Mouse (Mus musculus): ENCODE measurements around the gene Atxn3. TPM values are rescaled to one million over a fixed set of nuclear protein-coding genes. Genes with fewer than 3 reads are reported as not detected.
A peak's percentile ranks its signal among the peaks of the same experiment; 100 is the strongest.

Atxn3 gene
- 6.3 and 10.6 TPM in 2 replicates for polyA plus RNA-seq (2012; ENCODE audit: insufficient read depth, insufficient read length, missing spikeins)

DNA sequence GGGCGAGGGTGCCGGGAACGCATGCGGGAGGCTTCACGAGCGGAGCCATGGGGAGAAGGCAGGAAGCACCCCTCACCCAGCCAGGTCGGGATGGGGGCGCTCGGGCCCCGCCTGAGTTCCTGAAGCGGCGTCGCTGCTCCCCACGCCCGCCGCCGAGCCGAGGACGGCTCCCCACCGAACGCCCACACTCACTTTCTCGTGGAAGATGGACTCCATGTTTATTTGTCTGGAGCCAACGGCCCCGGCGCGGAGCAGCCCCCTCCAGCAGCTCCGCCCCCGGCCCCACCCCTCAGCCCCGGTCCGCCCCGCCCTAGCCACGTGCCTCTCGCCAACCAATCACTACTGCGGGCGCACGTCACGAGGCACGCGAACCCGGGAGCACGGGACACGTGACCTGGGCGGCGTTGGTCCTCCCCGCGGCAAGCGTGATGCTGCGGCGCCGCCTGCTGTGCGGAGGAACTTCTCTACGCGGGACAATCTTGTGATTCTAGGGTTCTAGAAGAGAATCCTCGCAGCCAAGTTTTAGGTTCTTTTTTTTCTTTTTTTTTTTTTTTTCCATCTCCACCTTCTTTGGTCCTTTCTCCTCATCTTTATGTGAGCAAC lies at the start of gene Atxn3:
Gene Atxn3, minus strand, starts transcription at position 305 of the 603 bp plus-strand sequence.
- no peaks in the 10 kb centered on the region for H3K4me1 ChIP-seq (ENCODE audit: control insufficient read depth, insufficient read depth, insufficient read length, low read length)
- H3K4me3 ChIP-seq (ENCODE audit: insufficient read depth, low read depth, low read length): peak within 1 kb of the TSS; percentile 95
- H3K27ac ChIP-seq (replicated peaks; ENCODE audit: low read depth, low read length): peak within 1 kb of the TSS; percentile 71

DNA sequence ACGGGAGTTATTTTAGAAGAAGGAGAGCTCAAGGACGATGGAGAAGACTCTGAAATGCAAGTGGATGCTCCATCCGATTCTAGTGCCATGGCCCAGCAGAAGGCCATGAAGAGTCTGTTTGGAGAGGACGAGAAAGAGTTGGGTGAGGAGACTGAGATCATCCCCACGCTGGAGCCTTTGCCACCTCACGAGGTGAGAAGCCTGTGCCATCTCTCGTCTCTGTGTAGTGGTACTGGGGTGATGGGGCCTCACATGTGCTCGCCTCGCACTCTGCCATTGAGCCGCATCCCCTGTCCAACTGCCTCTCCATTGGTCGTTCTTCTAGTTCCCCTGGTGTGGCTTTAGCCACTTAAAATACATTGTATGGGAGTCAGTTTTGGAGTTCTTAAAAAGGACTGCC lies 42.7 kb upstream of the Atxn3 start:
- H3K4me1 ChIP-seq (ENCODE audit: control insufficient read depth, insufficient read depth, insufficient read length, low read length): no peaks in the 10 kb centered on the region
- no peak overlapping the region for H3K4me3 ChIP-seq (ENCODE audit: insufficient read depth, low read depth, low read length)

GRCm38 (mm10) chr12:101998929-101999328 lies 40.9 kb upstream of the Atxn3 start:
- no peak overlapping the region for H3K4me3 ChIP-seq (ENCODE audit: insufficient read depth, low read depth, low read length)
- H3K4me1 ChIP-seq (ENCODE audit: control insufficient read depth, insufficient read depth, insufficient read length, low read length): no peaks in the 10 kb centered on the region
- H3K27ac ChIP-seq (replicated peaks; ENCODE audit: low read depth, low read length): no peak overlapping the region

More for the DNA sequence above, 42.7 kb upstream of the Atxn3 start:
- H3K27ac ChIP-seq (replicated peaks; ENCODE audit: low read depth, low read length): no peak overlapping the region

GRCm38 (mm10) chr12:101994576-101995467 lies 36.8 kb upstream of the Atxn3 start:
- H3K27ac ChIP-seq (replicated peaks; ENCODE audit: low read depth, low read length): no peak overlapping the region
- no peaks in the 10 kb centered on the region for H3K4me1 ChIP-seq (ENCODE audit: control insufficient read depth, insufficient read depth, insufficient read length, low read length)
- H3K4me3 ChIP-seq (ENCODE audit: insufficient read depth, low read depth, low read length): no peak overlapping the region

DNA sequence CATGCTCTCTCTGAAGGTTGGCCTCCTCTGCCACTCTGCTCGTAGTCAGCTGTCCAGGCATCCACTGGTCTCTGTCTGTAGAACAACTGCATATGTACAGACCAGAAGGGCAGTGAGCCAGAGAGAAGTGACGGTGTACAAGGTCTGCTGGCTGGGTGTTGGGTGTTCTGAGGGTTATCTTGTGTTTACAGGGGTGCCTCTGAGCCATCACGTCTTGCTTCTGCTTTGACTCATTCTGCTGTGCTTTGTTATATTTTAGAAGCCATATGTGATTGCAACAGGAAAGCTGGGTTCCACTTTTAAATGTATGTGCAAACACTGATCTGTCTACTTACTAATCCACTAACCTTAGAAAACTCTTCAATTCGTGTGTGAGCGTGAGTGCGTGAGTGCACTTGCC lies 29.6 kb upstream of the Atxn3 start:
- Histone ChIP-seq H3K4me1 (ENCODE audit: control insufficient read depth, insufficient read depth, insufficient read length, low read length) (no peaks in the 10 kb centered on the region), H3K27ac (replicated peaks; ENCODE audit: low read depth, low read length) (no peak overlapping the region), H3K4me3 (ENCODE audit: insufficient read depth, low read depth, low read length) (no peak overlapping the region)

GRCm38 (mm10) chr12:101985110-101985509 lies 27.1 kb upstream of the Atxn3 start:
- no peak overlapping the region for H3K27ac ChIP-seq (replicated peaks; ENCODE audit: low read depth, low read length)
- H3K4me3 ChIP-seq (ENCODE audit: insufficient read depth, low read depth, low read length): no peak overlapping the region
- H3K4me1 ChIP-seq (ENCODE audit: control insufficient read depth, insufficient read depth, insufficient read length, low read length): no peaks in the 10 kb centered on the region

GRCm38 (mm10) chr12:101982977-101983376 lies 24.9 kb upstream of the Atxn3 start:
- no peak overlapping the region for H3K27ac ChIP-seq (replicated peaks; ENCODE audit: low read depth, low read length)
- H3K4me3 ChIP-seq (ENCODE audit: insufficient read depth, low read depth, low read length): no peak overlapping the region
- no peaks in the 10 kb centered on the region for H3K4me1 ChIP-seq (ENCODE audit: control insufficient read depth, insufficient read depth, insufficient read length, low read length)

- peaks cover 11% of the 10 kb centered on the region; the same call in 1 of the 2 replicates for H3K4me1 ChIP-seq (ENCODE audit: control insufficient read depth, insufficient read depth, insufficient read length, low read length)
- H3K27ac ChIP-seq (replicated peaks; ENCODE audit: low read depth, low read length): no peak overlapping the region
- no peak overlapping the region for H3K4me3 ChIP-seq (ENCODE audit: insufficient read depth, low read depth, low read length)
These were observed 23.5 kb upstream of the Atxn3 start for GRCm38 (mm10) chr12:101981559-101981958.

DNA sequence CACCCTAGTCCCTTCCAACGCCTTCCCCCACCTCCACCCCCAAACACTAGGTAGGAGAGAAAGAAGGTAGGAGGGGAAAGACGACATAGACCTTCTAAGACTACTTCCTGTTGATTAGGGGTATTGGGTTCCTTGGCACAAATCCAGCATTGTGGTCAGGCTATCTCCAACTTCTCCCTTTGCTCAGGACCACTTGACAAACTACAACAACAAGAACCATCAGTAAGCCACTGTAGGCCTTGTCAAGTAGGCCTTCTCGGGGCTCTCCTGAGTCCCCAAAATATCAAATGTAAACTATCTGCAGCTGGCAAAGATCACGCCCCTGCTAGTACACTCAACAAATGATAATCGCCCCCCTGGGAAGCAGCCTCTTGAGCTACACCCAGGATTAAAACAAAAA lies 22.2 kb upstream of the Atxn3 start:
- Histone ChIP-seq H3K27ac (replicated peaks; ENCODE audit: low read depth, low read length) (no peak overlapping the region), H3K4me1 (ENCODE audit: control insufficient read depth, insufficient read depth, insufficient read length, low read length) (peaks cover 11% of the 10 kb centered on the region; the same call in 1 of the 2 replicates), H3K4me3 (ENCODE audit: insufficient read depth, low read depth, low read length) (no peak overlapping the region)

GRCm38 (mm10) chr12:101979213-101979750 lies 21.2 kb upstream of the Atxn3 start:
- Histone ChIP-seq H3K4me1 (ENCODE audit: control insufficient read depth, insufficient read depth, insufficient read length, low read length) (peaks cover 11% of the 10 kb centered on the region; the same call in 1 of the 2 replicates), H3K4me3 (ENCODE audit: insufficient read depth, low read depth, low read length) (no peak overlapping the region), H3K27ac (replicated peaks; ENCODE audit: low read depth, low read length) (no peak overlapping the region)

DNA sequence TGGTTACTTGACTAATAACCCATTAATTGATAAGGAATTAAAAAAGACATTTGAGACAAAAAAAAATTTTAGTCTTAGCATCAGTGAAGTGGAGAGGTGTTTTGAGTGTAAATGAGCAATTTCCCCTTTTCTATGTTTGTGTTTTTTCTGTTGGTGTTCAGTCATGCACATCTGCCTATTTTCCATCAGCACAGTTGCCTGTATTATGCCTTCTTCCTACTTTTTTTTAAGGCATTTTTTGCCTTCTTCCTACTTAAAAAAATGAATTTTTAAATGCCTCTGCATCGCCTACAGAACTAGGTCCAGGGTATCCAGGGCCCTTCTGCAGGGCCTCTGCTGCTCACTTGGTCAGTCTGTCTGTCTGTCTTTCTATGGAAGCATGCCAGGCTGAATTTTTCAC lies 20.5 kb upstream of the Atxn3 start:
- Histone ChIP-seq H3K4me1 (ENCODE audit: control insufficient read depth, insufficient read depth, insufficient read length, low read length) (peaks cover 11% of the 10 kb centered on the region; the same call in 1 of the 2 replicates), H3K27ac (replicated peaks; ENCODE audit: low read depth, low read length) (no peak overlapping the region), H3K4me3 (ENCODE audit: insufficient read depth, low read depth, low read length) (no peak overlapping the region)

- Histone ChIP-seq H3K27ac (replicated peaks; ENCODE audit: low read depth, low read length) (no peak overlapping the region), H3K4me3 (ENCODE audit: insufficient read depth, low read depth, low read length) (no peak overlapping the region), H3K4me1 (ENCODE audit: control insufficient read depth, insufficient read depth, insufficient read length, low read length) (peaks cover 11% of the 10 kb centered on the region; the same call in 1 of the 2 replicates)
These were observed 20.1 kb upstream of the Atxn3 start for GRCm38 (mm10) chr12:101978162-101978561.

DNA sequence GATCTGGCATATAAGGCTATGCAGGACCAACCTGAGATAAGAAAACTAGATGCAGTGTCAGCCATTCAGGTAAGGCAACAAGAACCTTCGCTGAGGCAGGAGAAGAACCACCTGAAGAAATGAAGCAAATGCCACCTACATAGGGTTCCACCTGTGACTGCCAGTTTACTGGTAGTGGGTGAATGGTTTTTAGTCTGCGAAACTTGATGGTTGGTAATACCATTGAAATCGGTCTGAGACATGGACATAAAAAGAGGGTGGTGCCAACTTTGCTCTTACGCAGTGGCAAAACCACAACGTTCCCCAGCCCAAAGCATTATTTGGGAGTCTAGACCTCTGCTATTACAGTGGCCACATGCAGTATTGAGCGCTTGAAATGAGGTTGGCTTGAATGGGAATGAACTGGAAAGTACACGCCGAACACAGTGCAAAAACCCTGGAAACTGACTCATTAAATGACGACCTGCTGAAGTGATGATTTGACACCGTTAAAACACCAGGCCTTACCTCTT lies 19.4 kb upstream of the Atxn3 start:
- Histone ChIP-seq H3K27ac (replicated peaks; ENCODE audit: low read depth, low read length) (no peak overlapping the region), H3K4me3 (ENCODE audit: insufficient read depth, low read depth, low read length) (peak overlapping the region; percentile 87; the same call in 1 of the 2 replicates), H3K4me1 (ENCODE audit: control insufficient read depth, insufficient read depth, insufficient read length, low read length) (peaks cover 11% of the 10 kb centered on the region; the same call in 1 of the 2 replicates)

DNA sequence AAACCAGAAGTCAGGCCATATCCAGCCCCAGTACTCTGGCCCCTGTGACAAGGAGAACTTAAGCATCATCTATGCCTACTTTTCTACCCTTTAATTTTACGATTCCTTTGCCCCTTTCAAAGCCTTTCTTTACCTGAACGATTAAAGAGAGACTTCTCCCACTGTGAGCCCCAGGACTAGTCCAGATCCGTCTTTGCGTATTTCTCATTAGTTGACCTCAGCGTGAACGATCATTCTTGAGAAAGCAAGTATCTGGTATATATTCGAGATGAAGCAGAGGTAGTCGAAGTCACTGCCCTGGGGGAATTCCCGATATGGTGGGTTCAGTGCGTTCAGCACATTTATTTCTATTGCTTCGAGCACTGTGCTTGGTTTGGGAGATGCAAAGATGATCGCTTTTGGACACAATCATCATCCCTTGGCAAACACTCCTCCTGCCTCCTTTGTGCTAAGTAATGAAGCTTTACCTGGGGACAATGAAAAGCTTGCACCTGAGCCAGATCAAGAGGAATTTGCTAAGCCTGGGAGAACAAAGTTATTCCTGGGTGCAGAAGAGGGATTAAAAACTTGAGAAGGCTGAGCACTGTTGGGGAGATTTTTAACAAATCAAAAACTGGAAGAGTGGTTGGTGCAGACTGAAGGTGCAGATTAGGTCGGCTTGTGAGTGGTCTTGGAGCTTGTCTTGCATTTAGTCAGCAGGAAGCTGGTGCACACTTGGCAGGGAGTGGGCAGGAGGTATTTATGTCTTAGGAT lies 18.8 kb upstream of the Atxn3 start:
- Histone ChIP-seq H3K4me1 (ENCODE audit: control insufficient read depth, insufficient read depth, insufficient read length, low read length) (peaks cover 11% of the 10 kb centered on the region; the same call in 1 of the 2 replicates), H3K27ac (replicated peaks; ENCODE audit: low read depth, low read length) (peak overlapping the region; percentile 87; the same call in 1 of the 2 replicates), H3K4me3 (ENCODE audit: insufficient read depth, low read depth, low read length) (peak overlapping the region; percentile 87)
